Mouse (Mus musculus) liver, embryonic 14.5 days (tissue): ENCODE measurements around the gene Cpsf4.

ENCODE experiments used
- CTCF ChIP-seq: IDR thresholded peaks from 2 replicates; pipeline ENCODE4 v1.5.1; 2016; ENCODE audit warnings: antibody characterized with exemption, low read depth, control low read depth
- EP300 ChIP-seq: IDR thresholded peaks from 2 replicates; pipeline ENCODE4 v1.6.1; 2016; ENCODE audit warnings: antibody characterized with exemption, low read depth

- TF ChIP-seq CTCF, result no peak
- no peak for TF ChIP-seq EP300
Observed at GRCm38 (mm10) chr5:145120921-145121320, 46.1 kb upstream of the Cpsf4 start.
